Mouse (Mus musculus) left cerebral cortex, postnatal 14 days (tissue): ENCODE measurements around the gene Gm20721. TPM values are rescaled to one million over a fixed set of nuclear protein-coding genes. Genes with fewer than 3 reads are reported as not detected.

ENCODE experiments used
- DNase-seq, 2 experiments: peaks; one replicate each; pipeline ENCODE4 v3.0.0; 2021 to 2022; ENCODE audit warnings: low spot score in 2 of 2, mixed read lengths in 1 of 2
- intact Hi-C: fragments of 180-260 bp; cut with DNase I; formaldehyde crosslinking; loops from one replicate; pipeline ENCODE4 v1.15.1; 2025
- total RNA-seq, 2 experiments: library from RNA; stranded (reverse); gene quantifications; 2 replicates each; pipeline ENCODE4 v1.2.3; 2021

The Gm20721 gene
- total RNA-seq, 2 experiments from 2014 or later = 2.3 to 2.7 TPM

- intact Hi-C loops = loop anchor here (5.0 kb wide), 2 partner anchors 206 to 696 kb away; partner anchors contain the start of gene Stx16
- no peak for DNase-seq
Measured at GRCm38 (mm10) chr2:174283341-174283740, 63.2 kb downstream of the Gm20721 start.

Other genes starting within 250 kb of the Gm20721 start
- gene Npepl1, start 236.4 kb downstream of the Gm20721 start, total RNA-seq = 10 to 100 TPM; 12.2 to 14.1 TPM
- gene Gnas, start 62.4 kb downstream of the Gm20721 start, total RNA-seq = 1,000 to 10,000 TPM; 1,818 to 2,021 TPM
- gene Nelfcd, start 69.1 kb upstream of the Gm20721 start, total RNA-seq = 10 to 100 TPM; 46.2 to 50.4 TPM
- 10 to 100 TPM; 21.2 to 22.8 TPM for gene Ctsz, start 92.3 kb upstream of the Gm20721 start, total RNA-seq
- under 1 TPM in 1 of 2 experiments, not detected in 1; 0.24 TPM for gene Tubb1, start 104.0 kb upstream of the Gm20721 start, total RNA-seq
- 100 to 1,000 TPM; 329 to 340 TPM for gene Atp5e, start 117.4 kb upstream of the Gm20721 start, total RNA-seq
- gene Prelid3b, start 126.4 kb upstream of the Gm20721 start, total RNA-seq = 10 to 100 TPM; 43.5 to 47.0 TPM